Mouse (Mus musculus): ENCODE measurements around the gene Lpar4.

The Lpar4 gene

GRCm38 (mm10) chrX:106920175-106920827 lies at the start of gene Lpar4:
Gene Lpar4 (plus strand): TSS chrX:106920625.
- peak in 1 of 2 experiments; percentile 4 for DNase-seq

- no peak for DNase-seq
These were observed 49.0 kb upstream of the Lpar4 start for GRCm38 (mm10) chrX:106871426-106871825.

DNA sequence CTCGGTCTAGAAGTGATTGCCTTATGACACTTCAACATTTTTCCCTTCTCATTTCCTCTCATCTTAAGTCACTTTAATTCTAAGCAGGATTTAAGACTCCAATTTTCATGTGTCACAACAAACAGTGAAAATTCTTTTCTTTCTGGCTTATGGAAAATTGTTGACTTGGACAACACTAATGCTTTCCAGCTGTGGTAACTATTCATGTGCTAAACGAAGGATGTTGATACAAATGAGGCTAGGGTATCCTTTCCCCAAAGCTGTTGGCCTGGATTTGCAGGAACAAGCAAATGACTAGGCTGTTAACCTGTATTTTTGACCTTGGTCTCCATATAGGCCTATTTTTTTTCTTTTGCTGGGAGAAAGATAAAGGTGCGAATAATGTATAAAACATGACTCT lies 48.5 kb upstream of the Lpar4 start:
- no peak for DNase-seq

- peak in 1 of 2 experiments; percentile 0 for DNase-seq
These were observed 48.1 kb upstream of the Lpar4 start for GRCm38 (mm10) chrX:106872315-106872714.

DNA sequence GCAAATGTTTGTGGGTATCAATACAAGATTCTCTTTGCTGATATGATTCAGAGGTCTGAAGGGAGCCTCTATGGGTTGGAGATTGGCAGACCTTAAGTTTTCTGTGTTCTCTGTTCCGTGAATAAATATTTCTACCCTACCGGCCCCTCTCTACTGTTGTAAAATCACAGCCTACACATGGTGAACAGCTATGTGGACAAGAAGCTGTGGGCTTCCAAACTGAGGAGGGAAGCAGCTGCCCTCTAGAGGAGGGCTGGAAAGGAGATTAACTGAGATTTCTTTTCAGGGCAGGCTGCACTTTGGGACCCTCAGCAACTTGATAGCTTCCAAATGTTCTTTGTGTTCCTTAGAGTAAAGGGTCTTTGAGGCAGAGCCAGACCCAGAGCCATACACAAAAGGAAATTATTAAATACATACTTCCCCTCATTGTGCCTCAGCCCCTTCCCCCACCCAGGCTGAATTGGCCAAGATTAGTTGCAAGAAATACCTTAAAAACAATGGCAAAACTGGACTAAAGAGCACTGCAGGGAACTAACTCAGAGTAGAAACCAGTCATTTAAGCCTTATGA lies 22.6 kb upstream of the Lpar4 start:
- DNase-seq, result no peak

DNA sequence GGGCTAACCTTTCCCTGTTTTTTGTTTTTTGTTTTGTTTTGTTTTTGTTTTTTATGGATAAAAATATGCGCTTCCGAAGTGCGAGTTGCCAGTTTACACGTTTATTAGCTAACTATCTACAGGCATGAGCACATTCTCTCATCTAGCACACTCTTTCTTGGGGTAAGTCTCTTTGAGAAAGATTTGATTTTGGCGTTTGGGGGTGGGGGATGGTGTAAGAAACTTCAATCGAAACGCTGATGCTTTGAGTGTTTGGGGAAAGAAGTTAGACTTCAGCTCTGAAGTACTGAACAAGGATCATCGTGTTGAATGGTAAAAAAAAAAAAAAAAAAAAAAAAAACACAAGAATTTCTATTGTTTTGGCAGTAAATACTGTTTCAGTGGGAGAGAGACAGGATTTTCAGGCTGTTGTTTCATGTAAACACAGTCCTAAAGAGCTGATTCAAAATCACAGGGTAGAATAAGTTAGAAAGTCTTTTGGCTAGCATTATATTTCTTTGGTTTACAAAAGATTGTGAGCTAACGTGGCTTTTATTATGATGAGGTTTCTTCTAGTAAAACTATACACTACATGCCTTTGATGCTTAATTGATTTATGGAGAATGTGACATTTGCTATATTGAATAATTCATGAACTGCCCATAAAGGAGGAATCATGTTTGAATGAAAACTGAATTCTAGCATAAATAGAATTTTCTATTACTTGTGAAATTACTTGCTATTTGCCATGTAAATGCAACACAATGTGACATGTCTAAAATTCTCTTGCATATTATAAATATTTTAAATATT lies 599 bp downstream of the Lpar4 start:
- DNase-seq, result no peak

DNA sequence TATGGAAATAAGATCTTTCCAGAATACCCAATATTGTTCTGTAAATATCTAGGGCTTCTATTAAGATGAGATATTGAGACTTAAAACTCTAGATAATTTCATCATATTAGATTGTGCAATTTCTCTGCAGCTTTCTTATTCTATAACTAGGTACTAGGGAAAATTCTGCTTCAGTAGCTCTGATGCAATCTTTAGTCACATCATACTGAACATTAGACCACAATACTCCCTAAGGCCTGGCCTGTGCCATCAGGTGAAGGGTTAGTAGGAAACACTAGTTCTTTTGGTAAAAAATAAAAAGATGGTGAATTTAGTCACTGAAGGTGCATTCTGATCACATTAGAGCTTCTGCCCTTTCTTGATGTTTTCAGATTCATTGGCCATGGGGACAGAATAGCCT lies 4.1 kb downstream of the Lpar4 start:
- DNase-seq, result no peak

DNA sequence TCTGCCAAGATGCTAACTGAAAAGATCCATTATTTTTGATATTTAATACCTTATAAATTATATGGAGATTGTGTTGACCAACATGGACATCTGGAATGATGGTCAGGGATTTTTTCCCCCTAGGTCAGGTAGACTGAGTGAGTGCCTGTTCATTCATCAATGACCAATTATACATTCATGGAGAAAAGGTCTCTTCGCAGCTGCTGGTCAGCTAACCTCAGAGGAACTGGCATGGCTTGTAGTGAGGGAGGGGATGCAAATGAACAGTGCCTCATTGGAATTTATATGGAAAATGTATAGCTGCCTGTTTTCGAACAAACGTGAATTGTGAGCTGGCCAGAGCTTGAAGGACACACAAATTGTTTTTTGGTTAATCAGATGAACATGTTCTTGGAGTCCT lies 18.9 kb downstream of the Lpar4 start:
- DNase-seq, result no peak

- DNase-seq, result no peak
These were observed 30.1 kb downstream of the Lpar4 start for GRCm38 (mm10) chrX:106950558-106950957.

DNA sequence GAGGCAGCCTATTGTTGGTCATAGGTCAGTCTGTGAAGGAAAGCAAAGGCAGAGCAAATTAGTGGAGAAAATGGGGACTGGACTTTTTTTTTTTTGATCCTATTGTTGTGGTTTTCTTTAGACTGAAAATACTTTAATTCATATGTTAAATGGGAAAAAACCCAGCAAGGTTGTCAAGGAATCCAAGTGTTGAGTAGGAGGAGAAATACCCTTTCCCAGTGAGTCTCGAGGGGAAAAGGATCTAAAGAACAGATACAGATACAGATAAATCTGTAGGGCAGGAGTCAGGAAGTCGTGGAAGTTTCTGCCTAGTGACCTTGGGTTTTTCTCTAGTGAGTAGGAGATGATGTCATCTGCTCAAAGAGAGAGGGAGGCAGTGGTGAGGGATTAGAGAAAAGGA lies 30.6 kb downstream of the Lpar4 start:
- no peak for DNase-seq

DNA sequence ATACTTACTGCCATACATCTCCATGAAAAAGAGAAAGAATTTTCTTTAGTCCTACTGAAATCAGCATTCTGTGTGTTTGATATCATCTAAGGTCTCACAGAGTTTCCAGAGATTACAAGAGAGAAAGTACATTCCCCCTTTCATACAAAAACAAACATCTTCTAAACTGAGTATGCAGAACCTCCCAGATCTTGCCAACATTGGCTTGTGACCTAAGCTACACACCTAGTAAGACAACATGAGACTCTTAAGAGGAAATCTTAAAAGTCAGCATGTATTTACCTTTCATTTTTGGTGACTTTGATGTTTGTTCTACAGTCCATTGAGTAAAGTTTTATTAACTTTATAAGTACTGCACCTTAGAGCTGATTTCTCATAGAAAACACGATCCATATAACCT lies 33.4 kb downstream of the Lpar4 start:
- DNase-seq, result no peak

DNA sequence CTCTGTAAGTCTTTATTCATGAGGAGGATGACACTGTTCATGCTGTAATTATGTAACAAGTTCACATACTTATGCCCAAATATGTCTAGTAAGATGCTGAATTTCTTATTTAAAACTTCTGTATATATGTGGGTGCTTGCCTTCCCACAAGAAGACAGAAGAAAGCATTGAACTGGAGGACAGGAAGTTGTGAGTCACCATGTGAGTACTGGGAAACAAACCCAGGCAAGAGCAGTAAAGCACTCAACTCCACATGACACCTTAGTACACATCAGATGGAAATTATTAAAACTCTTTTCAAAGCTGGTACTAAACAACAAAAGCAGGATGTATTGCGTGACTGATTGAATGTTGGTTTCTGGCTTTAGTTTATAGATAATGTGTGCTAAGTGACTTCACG lies 41.8 kb downstream of the Lpar4 start:
- no peak for DNase-seq

DNA sequence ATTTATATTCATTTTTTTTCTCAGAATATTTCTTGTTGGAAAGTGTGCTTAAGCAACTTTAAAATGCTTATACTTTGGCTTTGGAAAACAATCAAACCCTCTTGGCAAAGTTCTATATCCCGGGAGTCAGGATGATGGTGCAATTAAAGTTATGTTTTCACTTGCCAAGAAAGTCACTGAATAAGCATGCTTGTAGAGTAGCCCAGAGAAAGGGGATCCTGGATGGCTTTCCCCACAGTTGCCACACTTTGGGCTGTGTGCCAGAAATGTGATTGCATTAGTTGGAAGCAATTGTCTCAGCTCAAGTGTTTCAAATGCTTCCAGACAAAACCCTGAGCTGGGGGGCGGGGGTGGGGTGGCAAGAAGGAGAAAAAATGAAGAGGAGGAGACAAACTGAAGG lies 43.9 kb downstream of the Lpar4 start:
- peak in 1 of 2 experiments; percentile 2 for DNase-seq

All from cerebellum, postnatal 25 days (tissue).